Mouse (Mus musculus): Measurements from ENCODE around the gene Sbno2. TPM values are rescaled to one million over a fixed set of nuclear protein-coding genes. Genes with fewer than 3 reads are reported as not detected.
A peak's percentile ranks its signal among the peaks of the same experiment; 100 is the strongest.

Sbno2 gene
- total and polyA plus RNA-seq, 2 experiments from 2014 or later, result 7.6 to 24.3 TPM

DNA sequence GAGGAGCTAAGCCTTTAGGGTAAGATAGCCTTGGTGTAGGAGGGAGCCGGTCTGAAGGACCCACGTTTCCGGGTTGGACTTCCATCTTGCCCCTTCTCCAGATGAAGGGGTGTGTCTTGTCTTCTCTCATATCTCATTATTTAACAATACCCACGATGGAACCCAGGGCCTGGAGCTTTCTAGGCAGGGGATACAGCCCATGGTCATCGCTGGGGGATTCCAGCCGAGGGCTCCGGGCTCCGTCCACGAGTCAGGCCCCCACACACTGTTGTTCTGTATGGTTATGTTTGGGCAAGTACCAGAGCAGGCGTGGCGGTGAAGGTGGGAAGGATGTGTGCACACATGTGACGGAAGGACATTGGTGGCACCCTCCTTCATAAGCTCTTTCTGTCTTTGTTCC, 38.8 kb upstream of the Sbno2 start:
- Histone ChIP-seq H3K4me1 (ENCODE audit: insufficient read depth, low read length) (peaks cover 5% of the 10 kb centered on the region; the same call in 1 of the 2 replicates), H3K4me3 (ENCODE audit: low read depth, low read length) (no peak overlapping the region), H3K9ac (replicated peaks; ENCODE audit: low read length, poor library complexity, severe bottlenecking) (no peak overlapping the region), H3K27me3 (ENCODE audit: insufficient read depth, low read length) (no peaks in the 10 kb centered on the region), H3K36me3 (ENCODE audit: insufficient read depth, low read length) (peaks cover 15% of the 10 kb centered on the region), H3K27ac (ENCODE audit: low read depth, low read length) (no peak overlapping the region), H3K4me2 (ENCODE audit: low read depth, low read length, poor library complexity, severe bottlenecking) (no peak overlapping the region), H3K9me3 (ENCODE audit: low read length) (no peaks in the 10 kb centered on the region)
- TF ChIP-seq CTCF (IDR thresholded peaks at IDR 0.05), result no peak
- DNase-seq (ENCODE audit: low spot score), result no peak
- no peak for ATAC-seq (ENCODE audit: low FRiP score)
- 91% methylated on average over 12 of the region's 12 CpGs for WGBS

DNA sequence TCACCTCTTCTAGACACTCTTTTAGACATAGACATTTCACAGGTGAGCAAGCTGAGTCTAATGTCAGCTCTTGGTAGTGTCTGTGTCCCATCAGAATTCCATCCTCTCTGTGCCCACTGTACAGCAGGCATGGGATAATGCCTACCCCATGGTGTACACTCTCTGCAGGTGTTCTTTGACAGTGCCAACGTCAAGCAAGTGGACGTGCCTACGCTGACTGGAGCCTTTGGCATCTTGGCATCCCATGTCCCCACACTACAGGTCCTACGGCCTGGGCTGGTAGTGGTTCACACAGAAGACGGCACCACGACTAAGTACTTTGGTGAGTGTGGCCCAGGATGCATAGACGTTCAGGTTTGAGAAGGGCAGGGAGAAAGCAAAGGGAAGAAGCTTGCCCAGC, 38.3 kb upstream of the Sbno2 start:
- Histone ChIP-seq H3K36me3 (ENCODE audit: insufficient read depth, low read length) (peaks cover 15% of the 10 kb centered on the region), H3K4me2 (ENCODE audit: low read depth, low read length, poor library complexity, severe bottlenecking) (no peak overlapping the region), H3K4me3 (ENCODE audit: low read depth, low read length) (no peak overlapping the region), H3K27ac (ENCODE audit: low read depth, low read length) (no peak overlapping the region), H3K27me3 (ENCODE audit: insufficient read depth, low read length) (no peaks in the 10 kb centered on the region), H3K9me3 (ENCODE audit: low read length) (no peaks in the 10 kb centered on the region), H3K4me1 (ENCODE audit: insufficient read depth, low read length) (peaks cover 5% of the 10 kb centered on the region; the same call in 1 of the 2 replicates), H3K9ac (replicated peaks; ENCODE audit: low read length, poor library complexity, severe bottlenecking) (no peak overlapping the region)
- 91% methylated on average over 7 of the region's 7 CpGs for WGBS
- DNase-seq (ENCODE audit: low spot score), result no peak
- no peak for ATAC-seq (ENCODE audit: low FRiP score)
- no peak for TF ChIP-seq CTCF (IDR thresholded peaks at IDR 0.05)

DNA sequence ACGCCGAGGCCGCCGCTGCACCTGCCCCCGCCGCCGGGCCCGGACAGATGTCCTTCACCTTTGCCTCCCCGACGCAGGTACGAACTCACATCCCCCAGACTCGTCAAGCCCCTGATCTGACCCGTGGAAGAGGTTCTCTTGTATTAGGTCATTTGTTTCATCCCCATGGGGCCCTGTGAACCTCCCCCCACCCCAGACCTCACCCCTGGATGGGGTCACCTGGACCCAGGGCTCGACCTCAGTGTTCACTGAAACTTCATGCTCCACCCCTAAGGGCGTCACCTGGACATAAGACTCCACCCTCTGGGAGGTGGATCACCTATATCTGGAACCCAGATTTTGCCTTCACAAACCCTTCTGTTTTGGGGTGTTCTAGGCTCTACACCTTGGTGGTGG, 37.2 kb upstream of the Sbno2 start:
- no peak for TF ChIP-seq CTCF (IDR thresholded peaks at IDR 0.05)

DNA sequence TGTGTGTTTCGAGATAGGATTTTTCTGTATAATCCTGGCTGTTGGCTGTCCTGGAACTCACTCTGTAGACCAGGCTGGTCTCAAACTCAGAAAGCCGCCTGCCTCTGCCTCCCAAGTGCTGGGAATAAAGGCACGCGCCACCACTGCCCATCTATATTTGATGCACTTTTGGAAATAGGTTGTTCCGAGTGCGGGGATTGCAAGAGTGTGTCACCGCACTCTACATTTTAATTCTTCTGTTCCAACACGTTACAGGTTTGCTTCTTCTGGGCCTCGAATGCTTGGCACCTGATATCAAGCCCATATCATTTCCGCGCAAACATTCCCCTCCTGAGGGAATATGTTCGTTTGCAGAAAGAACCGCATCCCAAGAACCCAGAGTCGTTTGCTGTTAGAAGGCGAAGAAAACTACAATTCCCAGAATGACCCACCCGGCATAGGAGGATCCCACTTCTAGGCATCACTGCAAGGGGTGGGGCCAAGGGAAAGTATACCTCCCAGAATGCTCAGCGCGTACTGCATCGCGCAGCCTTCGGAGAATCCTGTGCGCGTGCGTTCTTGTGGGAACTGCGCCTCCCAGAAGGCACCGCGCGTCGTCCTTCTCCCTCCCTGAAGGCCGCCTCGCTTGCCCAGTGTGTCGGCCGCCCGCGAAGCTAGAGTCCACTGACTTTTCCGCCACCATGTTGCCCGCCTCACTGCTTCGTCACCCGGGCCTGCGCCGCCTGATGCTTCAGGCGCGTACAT, 36.6 kb upstream of the Sbno2 start:
- Histone ChIP-seq H3K4me3 (ENCODE audit: low read depth, low read length) (peak overlapping the region; percentile 72), H3K4me2 (ENCODE audit: low read depth, low read length, poor library complexity, severe bottlenecking) (peak overlapping the region; percentile 85), H3K27ac (ENCODE audit: low read depth, low read length) (peak overlapping the region; percentile 89), H3K36me3 (ENCODE audit: insufficient read depth, low read length) (peaks cover 15% of the 10 kb centered on the region), H3K27me3 (ENCODE audit: insufficient read depth, low read length) (no peaks in the 10 kb centered on the region), H3K9ac (replicated peaks; ENCODE audit: low read length, poor library complexity, severe bottlenecking) (peak overlapping the region; percentile 88), H3K4me1 (ENCODE audit: insufficient read depth, low read length) (peaks cover 11% of the 10 kb centered on the region), H3K9me3 (ENCODE audit: low read length) (no peaks in the 10 kb centered on the region)
- under 1% methylated on average over 43 of the region's 43 CpGs for WGBS
- peak; percentile 99 for DNase-seq (ENCODE audit: low spot score)
- TF ChIP-seq CTCF (IDR thresholded peaks at IDR 0.05), result no peak
- ATAC-seq (ENCODE audit: low FRiP score), result peak; percentile 84

More for the DNA sequence above, 37.2 kb upstream of the Sbno2 start:
- ATAC-seq (ENCODE audit: low FRiP score) (no peak), DNase-seq (ENCODE audit: low spot score) (no peak)
- Histone ChIP-seq H3K4me2 (ENCODE audit: low read depth, low read length, poor library complexity, severe bottlenecking) (peak overlapping the region; percentile 85), H3K4me1 (ENCODE audit: insufficient read depth, low read length) (peaks cover 5% of the 10 kb centered on the region; the same call in 1 of the 2 replicates), H3K36me3 (ENCODE audit: insufficient read depth, low read length) (peaks cover 15% of the 10 kb centered on the region), H3K27ac (ENCODE audit: low read depth, low read length) (peak overlapping the region; percentile 89), H3K9ac (replicated peaks; ENCODE audit: low read length, poor library complexity, severe bottlenecking) (peak overlapping the region; percentile 88), H3K9me3 (ENCODE audit: low read length) (no peaks in the 10 kb centered on the region), H3K4me3 (ENCODE audit: low read depth, low read length) (peak overlapping the region; percentile 72), H3K27me3 (ENCODE audit: insufficient read depth, low read length) (no peaks in the 10 kb centered on the region)
- 0% methylated on average over 15 of the region's 15 CpGs for WGBS

DNA sequence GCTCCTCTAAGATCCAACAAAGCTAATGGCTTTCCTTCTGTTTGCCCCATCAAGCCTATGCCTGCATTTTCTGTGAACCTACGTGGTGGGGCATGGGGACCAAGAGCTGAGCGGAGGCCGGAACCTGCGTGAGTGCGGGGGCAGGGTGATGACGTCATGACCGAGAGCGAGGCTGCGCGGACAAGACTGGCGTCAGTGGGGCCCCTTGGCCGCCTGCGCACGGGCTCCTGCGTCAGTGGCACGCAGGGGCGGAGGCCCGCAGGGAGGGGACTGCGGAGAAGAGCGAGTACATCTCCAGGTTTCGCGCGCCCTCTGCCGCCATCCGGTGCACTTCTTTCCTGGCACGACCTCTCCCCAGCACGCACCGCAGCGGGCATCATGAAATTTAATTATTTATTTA, 35.9 kb upstream of the Sbno2 start:
- Histone ChIP-seq H3K4me2 (ENCODE audit: low read depth, low read length, poor library complexity, severe bottlenecking) (peak overlapping the region; percentile 85), H3K4me1 (ENCODE audit: insufficient read depth, low read length) (peaks cover 17% of the 10 kb centered on the region), H3K9ac (replicated peaks; ENCODE audit: low read length, poor library complexity, severe bottlenecking) (0 out of 2 replicates have a peak overlapping the region, but pooled peaks have one; percentile 36), H3K27me3 (ENCODE audit: insufficient read depth, low read length) (no peaks in the 10 kb centered on the region), H3K27ac (ENCODE audit: low read depth, low read length) (peak overlapping the region; percentile 89), H3K4me3 (ENCODE audit: low read depth, low read length) (peak overlapping the region; percentile 72), H3K36me3 (ENCODE audit: insufficient read depth, low read length) (peaks cover 14% of the 10 kb centered on the region), H3K9me3 (ENCODE audit: low read length) (no peaks in the 10 kb centered on the region)
- TF ChIP-seq CTCF (IDR thresholded peaks at IDR 0.05), result peak; percentile 74
- ATAC-seq (ENCODE audit: low FRiP score) (peak; percentile 65), DNase-seq (ENCODE audit: low spot score) (peak; percentile 95)
- under 1% methylated on average over 29 of the region's 29 CpGs for WGBS

DNA sequence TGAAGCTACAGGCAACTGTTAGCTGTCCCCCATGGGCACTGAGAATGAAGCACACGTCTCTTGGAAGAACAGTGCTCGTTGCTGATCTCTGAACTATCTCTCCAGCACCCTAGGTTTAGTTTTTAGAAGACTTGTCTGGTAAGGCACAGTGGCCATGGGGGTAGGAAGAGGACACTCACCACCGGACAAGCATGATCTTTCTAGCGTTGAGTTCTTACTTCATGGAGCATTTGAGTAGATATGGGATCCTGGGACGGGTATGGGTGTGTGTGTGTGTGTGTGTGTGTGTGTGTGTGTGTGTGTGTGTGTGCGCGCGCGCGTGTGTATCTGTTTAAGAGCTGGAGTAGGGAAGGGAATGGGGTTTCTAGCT, 35.3 kb upstream of the Sbno2 start, which contains the start of gene Cbarp:
Gene Cbarp, minus strand, starts transcription at position 170 of the 370 bp plus-strand sequence.
- H3K9ac ChIP-seq (replicated peaks; ENCODE audit: low read length, poor library complexity, severe bottlenecking), result 0 out of 2 replicates have a peak within 1 kb of the TSS, but pooled peaks have one; percentile 36
- 80% methylated on average over 10 of the region's 10 CpGs for WGBS
- peak within 1 kb of the TSS; percentile 89 for H3K4me2 ChIP-seq (ENCODE audit: low read depth, low read length, poor library complexity, severe bottlenecking)
- H3K4me1 ChIP-seq (ENCODE audit: insufficient read depth, low read length), result peaks cover 20% of the 10 kb centered on the region
- H3K9me3 ChIP-seq (ENCODE audit: low read length), result no peaks in the 10 kb centered on the region
- peak within 1 kb of the TSS; percentile 97 for H3K27ac ChIP-seq (ENCODE audit: low read depth, low read length)
- ATAC-seq (ENCODE audit: low FRiP score) (no peak), DNase-seq (ENCODE audit: low spot score) (no peak)
- peaks cover 13% of the 10 kb centered on the region for H3K36me3 ChIP-seq (ENCODE audit: insufficient read depth, low read length)
- H3K27me3 ChIP-seq (ENCODE audit: insufficient read depth, low read length), result no peaks in the 10 kb centered on the region
- H3K4me3 ChIP-seq (ENCODE audit: low read depth, low read length), result peak within 1 kb of the TSS; percentile 72
- TF ChIP-seq CTCF (IDR thresholded peaks at IDR 0.05), result no peak

Data from midbrain, postnatal 0 days (tissue).